Mouse (Mus musculus) granulocyte monocyte progenitor cell, adult 5-6 weeks (primary cell): ENCODE measurements around the gene 1700042G07Rik. TPM values are rescaled to one million over a fixed set of nuclear protein-coding genes. Genes with fewer than 3 reads are reported as not detected.
"Not testable (repeated sequence)": the region's sequence is repeated elsewhere in the genome, so short reads cannot be mapped to it uniquely, and the experiment has no call there.

Experiments used
- ATAC-seq: replicated peaks from 2 replicates; pipeline ENCODE4 v1.8.0; 2016; ENCODE audit warnings: mild to moderate bottlenecking, moderate TSS enrichment, inconsistent platforms; ENCODE audit not compliant: poor library complexity, severe bottlenecking
- total RNA-seq, 2 experiments: library from RNA; stranded (forward) in 1 of 2; stranded (reverse) in 1 of 2; fragments of 200-712, 200-1000 nt in 1 of 2; fragments of >200 nt in 1 of 2; fragmentation: Nextera tagmentation in 1 of 2; gene quantifications; 2 replicates each; pipeline ENCODE4 v1.2.3; 2014 to 2017

Gene 1700042G07Rik
- total RNA-seq, 2 experiments from 2014 or later = not detected

DNA sequence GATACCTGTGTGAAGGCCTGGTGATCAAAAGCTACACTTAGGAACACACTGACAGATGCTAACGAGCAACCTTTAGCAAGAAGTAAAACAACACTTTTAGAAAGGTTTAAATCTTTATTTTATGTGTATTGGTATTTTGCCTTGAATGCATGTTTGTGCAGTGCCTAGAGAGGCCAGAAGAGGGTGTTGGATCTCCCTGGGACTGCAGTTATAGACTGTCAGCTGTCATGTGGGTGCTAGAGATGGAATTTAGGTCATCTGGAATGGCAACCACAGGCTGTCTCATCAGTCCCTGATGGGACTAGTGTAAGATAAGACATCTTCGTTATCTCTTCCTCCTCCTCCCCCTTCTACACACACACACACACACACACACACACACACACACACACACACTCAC, 25.2 kb downstream of the 1700042G07Rik start:
- no peak for ATAC-seq

DNA sequence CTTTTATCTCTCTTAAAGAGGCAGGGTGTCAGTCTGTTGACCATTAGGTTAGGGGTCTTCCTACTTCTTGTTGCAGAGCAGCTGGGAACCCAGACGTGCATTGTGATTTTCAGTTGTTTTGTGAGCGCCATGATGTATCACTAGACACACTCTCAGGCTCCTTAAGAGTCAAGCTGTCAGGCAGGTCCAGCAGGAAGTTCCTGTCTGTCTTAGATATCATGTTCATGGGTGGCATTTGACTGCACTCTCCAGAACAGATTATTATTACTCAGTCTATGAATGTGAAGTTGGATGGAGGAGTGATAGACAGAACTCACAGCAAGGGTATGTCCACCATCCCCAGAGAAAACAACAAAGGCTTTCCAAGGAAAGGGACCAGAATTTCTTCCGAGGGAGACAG, 31.2 kb downstream of the 1700042G07Rik start:
- ATAC-seq = no peak

DNA sequence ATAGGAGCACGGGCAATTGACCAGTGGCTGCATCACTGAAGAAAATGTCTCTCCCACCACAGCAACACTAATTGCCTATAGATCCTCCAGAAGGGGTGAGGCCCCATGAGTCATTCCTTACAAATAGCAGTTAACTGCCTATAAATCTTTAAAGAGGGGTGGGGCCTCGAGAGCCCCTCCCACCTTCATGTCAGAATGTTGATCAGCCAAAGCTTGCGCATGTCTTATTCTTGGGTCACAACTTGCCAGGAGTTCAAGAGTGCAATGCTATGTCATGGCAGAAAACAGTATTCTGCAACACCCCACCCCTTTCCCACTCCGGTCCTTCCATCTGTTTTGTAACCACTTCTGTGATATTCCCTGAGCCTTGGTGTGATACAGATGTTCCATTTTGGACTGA, 33.4 kb downstream of the 1700042G07Rik start:
- no peak for ATAC-seq

DNA sequence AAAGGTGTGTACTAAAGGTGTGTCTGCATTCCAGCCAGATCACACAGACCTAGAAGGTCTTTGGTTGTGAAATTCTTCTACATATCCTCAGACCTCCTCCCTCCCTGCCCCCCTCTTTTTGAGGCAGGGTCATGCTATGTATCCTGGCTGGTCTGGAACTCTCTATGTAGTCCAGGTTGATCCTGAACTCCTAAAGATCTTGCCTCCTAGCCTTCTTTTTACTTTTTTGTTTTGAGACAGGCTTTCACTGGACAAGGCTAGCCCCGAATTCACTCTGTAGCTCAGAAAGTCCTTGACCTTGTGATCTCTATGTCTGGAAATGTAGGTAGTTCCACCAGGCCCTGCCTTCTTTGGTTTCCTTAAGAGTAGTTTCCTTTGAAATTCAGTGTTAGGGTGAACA, 35.7 kb downstream of the 1700042G07Rik start:
- ATAC-seq = no peak

DNA sequence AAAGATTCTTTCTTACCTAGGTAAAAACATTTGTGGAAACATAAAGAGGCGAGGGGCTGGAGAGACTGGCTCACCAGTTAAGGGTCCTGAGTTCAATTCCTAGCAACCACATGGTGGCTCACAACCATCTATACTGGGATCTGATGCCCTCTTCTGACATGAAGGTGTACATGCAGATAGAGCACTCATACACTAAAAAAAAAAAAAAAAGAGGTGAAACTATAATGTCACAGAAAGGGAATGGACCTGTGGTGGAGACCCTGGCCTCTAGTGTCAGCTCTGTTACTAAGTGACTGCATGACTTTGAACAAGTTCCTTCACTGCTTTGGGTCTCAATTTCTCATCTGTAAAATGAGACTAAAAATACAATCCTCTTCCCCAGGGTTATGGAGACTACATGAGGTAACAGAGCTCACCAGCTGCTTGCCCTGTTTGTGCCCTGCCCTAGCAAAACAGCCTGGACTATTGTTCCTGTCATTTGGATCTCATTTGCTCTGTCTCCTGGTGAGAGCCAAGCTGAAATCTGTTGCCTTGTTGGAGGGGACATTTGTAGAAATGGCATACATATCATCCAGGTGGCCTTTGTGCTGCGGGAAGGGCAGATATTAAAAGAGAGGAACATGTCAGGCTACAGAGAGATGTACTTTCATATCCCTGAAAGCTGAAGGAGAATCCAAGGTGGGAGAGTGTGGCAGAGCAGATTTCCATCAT, 42.9 kb downstream of the 1700042G07Rik start:
- no peak for ATAC-seq

DNA sequence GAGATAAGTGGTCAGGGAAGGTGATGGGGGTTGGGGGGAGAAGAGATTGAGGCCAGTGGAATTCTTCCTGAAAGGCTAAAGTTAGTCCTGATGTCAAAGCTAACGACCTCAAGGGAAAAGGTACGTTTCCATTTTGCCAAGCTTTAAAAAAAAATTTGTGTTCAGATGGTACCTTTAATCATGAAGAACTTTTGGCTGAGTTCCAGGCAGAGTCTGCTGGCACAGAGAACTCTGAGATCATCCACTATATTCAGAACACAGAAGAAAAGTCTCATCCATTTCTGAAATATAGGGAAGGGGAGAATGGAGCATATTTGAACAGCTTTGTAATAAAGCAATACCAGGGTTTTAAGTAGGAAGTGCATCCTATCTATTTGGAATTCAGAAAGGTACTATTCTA, 43.9 kb downstream of the 1700042G07Rik start:
- no peak for ATAC-seq

DNA sequence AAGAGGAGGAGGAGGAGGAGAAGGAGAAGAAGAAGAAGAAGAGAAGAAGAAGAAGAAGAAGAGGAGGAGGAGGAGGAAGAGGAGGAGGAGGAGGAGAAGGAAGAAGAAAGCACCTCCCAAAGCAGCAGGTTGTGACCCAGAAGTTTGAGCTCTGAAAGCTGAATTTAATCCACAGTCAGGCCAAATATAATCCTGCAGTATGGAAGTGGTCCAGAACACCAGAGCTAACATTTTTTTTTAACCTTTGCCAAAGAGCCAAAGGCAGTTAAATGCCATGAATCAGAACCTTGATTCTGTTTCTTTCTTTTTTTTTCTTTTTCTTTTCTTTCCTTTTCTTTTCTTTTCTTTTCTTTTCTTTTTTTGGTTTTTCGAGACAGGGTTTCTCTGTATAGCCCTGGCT, 44.5 kb downstream of the 1700042G07Rik start:
- not testable (repeated sequence) for ATAC-seq

DNA sequence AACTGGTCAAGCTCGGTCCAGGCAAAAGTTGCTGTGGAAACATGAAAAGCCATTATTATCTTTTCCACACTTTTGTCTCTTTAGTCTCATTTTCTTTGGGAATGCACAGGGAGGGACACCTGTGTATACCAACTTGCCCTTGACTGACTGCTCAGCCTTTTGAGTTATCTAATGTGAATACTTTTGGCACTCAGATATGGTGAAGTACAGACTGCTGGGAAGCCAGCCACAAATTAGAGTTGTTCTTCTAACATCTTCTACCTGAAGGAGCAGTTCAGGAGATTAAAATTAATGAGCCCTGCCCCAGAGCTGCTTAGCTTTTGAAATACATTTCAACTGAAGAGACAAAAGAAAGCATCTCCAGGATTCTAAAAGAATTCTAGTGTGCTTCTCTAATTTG, 45.9 kb downstream of the 1700042G07Rik start:
- ATAC-seq = no peak

DNA sequence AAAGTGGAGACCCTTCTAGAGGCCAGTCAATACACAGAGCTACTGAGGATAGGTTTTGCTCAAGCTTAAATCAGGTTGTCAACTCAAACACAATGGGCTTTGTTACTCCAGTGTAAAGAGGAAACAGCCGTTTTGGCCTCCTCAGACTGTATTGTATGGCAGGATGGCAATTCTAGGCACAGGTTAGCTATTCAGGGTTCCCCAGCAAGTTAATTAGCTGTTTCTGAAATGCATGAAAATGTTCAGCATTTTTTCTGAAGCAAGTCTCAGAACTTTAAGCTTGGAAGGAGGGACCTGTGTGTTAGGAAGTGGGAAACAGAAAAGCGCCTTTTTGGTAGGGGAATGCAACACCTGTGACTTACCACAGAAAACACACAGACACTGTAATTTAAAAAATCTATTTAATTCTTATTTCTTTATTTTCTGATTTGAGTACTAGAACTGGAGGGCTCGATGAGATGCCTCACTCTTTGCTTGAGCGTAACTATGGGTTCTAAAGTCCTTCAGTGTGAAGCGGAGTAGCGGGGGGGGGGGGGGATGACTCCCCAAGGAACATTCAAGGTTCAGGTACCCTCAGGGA, 47.0 kb downstream of the 1700042G07Rik start:
- no peak for ATAC-seq

DNA sequence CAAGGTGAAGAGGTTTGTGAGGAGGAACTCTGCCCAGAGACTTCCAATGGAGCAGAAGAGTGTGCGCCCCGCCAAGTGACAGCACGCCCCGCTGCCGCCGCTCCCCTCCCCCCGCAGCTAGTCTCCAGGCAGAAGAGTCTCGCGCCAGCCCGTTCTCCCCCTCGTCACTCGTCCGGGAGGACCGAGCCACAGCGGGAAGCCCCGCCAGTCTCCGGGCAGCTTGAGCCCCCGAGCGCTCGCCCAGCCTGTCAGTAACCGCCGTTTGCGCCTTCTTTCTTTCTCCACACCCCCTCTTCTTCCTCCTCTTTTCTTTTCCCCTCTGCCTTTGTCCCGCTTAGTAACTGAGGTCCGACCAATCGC, 47.6 kb downstream of the 1700042G07Rik start:
- ATAC-seq = no peak

DNA sequence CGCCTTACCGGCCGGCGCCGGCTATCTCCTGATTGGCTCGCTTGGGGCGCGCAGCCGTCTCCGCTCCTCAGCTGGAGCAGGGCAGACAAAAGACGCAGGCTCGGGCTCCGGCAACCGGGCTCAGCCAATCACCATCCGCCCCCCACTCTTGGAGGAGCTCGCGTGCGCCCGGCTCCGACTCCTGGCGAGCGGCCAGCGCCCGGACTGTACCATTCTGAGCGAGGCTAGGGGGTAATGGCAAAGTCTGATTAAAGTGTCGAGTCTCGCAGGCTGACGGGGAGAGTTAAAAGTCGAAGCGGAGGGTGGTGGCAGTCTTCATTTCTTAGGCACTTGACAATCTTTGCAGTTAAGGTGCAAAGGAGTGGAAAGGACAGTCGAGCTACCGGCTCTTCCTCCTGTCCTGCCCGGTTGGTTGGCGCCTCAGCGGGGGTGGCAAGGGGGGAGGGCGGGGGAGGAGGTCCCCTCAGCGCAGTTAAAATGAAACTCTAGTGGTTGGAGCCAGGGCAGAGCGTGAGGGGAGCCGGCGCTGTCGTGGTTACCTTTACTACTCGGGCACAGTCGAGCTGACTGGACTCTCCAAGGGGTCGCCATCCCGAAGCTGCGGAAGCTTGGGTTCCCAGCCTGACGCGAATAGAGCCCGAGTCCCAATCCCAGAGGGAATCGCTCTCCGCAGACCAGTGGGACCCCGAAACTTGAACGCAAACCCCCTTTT, 48.1 kb downstream of the 1700042G07Rik start, which contains the start of gene Pik3r3:
Pik3r3 (plus strand) TSS at position 479 of the 712 bp plus-strand sequence.
- ATAC-seq = peak; percentile 97

DNA sequence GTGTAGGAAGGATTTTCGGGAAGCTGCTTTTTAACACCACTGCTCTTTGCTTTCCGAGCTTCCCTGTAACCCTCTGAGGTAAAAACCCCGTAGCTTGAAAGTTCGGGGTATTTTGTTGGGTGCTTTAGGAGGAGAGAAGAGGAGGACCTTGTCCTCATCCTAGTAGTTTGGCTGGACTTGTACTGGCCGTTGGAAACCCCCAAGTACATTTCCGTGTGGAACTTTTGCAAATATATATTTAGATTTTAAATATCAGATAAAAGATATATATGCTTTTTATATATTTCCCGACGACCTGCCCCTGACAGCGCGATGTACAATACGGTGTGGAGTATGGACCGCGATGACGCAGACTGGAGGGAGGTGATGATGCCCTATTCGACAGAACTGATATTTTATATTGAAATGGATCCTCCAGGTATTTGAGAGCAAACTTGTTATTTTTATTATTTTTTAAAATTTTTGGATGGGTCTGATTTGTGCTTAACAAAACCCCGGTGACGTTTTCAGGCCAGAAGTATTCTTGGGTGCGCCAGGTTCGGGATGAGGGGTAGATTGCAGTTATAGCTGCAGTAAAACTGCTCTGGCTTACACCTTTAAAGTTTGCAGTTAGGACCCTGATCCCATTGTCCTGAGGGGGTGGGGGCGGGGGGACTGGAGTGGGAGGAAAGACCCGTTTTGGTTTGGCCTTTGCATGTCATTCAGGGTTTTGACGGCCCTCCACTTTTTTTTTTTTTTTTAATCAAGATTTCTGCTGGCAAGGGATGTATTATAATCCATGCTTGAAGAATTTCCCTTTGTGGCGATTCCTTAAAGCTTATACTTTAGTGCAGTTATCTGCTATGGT, 49.0 kb downstream of the 1700042G07Rik start:
- no peak for ATAC-seq

DNA sequence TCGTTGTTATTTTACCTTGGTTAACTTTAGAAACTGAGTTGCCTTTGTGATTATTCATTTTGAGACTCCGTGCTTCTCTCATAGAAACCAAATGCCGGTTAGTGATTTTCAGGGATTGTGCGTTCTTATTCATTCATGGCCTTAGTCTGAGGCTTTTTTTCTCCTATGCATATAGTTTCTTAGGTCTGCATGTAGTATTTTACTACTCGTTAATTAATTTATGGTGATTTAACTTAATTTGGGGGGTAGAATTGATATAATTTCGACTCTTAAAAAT, 49.6 kb downstream of the 1700042G07Rik start:
- no peak for ATAC-seq

Other genes with a start within 250 kb of the 1700042G07Rik start
- not detected in 2 replicates for gene Dmbx1, start 233.4 kb upstream of the 1700042G07Rik start, total RNA-seq (2014; fragmentation: Nextera tagmentation)
- not detected in 2 replicates for gene Dmbx1, start 233.4 kb upstream of the 1700042G07Rik start, total RNA-seq (2017)
- 1.8 and 3.6 TPM in 2 replicates for gene Faah, start 155.4 kb upstream of the 1700042G07Rik start, total RNA-seq (2014; fragmentation: Nextera tagmentation)
- 1.3 and 2.1 TPM in 2 replicates for gene Faah, start 155.4 kb upstream of the 1700042G07Rik start, total RNA-seq (2017)
- gene Nsun4, start 119.5 kb upstream of the 1700042G07Rik start, total RNA-seq (2014; fragmentation: Nextera tagmentation) = 15.0 and 17.0 TPM in 2 replicates
- gene Nsun4, start 119.5 kb upstream of the 1700042G07Rik start, total RNA-seq (2017) = 7.4 and 14.6 TPM in 2 replicates
- gene Uqcrh, start 98.3 kb upstream of the 1700042G07Rik start, total RNA-seq (2014; fragmentation: Nextera tagmentation) = 723 and 784 TPM in 2 replicates
- gene Uqcrh, start 98.3 kb upstream of the 1700042G07Rik start, total RNA-seq (2017) = 360 and 561 TPM in 2 replicates
- gene Lrrc41, start 98.1 kb upstream of the 1700042G07Rik start, total RNA-seq (2014; fragmentation: Nextera tagmentation) = 17.9 and 24.3 TPM in 2 replicates
- 19.2 and 20.7 TPM in 2 replicates for gene Lrrc41, start 98.1 kb upstream of the 1700042G07Rik start, total RNA-seq (2017)
- gene Rad54l, start 49.7 kb upstream of the 1700042G07Rik start, total RNA-seq (2014; fragmentation: Nextera tagmentation) = 37.5 and 43.3 TPM in 2 replicates
- 27.9 and 34.9 TPM in 2 replicates for gene Rad54l, start 49.7 kb upstream of the 1700042G07Rik start, total RNA-seq (2017)
- 13.8 and 18.3 TPM in 2 replicates for gene Pomgnt1, start 49.5 kb upstream of the 1700042G07Rik start, total RNA-seq (2014; fragmentation: Nextera tagmentation)
- 17.1 and 17.5 TPM in 2 replicates for gene Pomgnt1, start 49.5 kb upstream of the 1700042G07Rik start, total RNA-seq (2017)
- not detected in 2 replicates for gene Lurap1, start 22.0 kb upstream of the 1700042G07Rik start, total RNA-seq (2014; fragmentation: Nextera tagmentation)
- gene Lurap1, start 22.0 kb upstream of the 1700042G07Rik start, total RNA-seq (2017) = not detected in 2 replicates
- not detected in 2 replicates for gene Tspan1, start 5.8 kb upstream of the 1700042G07Rik start, total RNA-seq (2014; fragmentation: Nextera tagmentation)
- gene Tspan1, start 5.8 kb upstream of the 1700042G07Rik start, total RNA-seq (2017) = not detected in 2 replicates
- gene Gm49337, start within 50 bp of the 1700042G07Rik start, total RNA-seq (2014; fragmentation: Nextera tagmentation) = not detected in 2 replicates
- 0.26 TPM in 2 replicates for gene Gm49337, start within 50 bp of the 1700042G07Rik start, total RNA-seq (2017)
- gene Pik3r3, start 48.2 kb downstream of the 1700042G07Rik start, total RNA-seq (2014; fragmentation: Nextera tagmentation) = 0.39 TPM in 1 of 2 replicates, not detected in the other
- 0.30 TPM in 1 of 2 replicates, not detected in the other for gene Pik3r3, start 48.2 kb downstream of the 1700042G07Rik start, total RNA-seq (2017)